Mouse (Mus musculus): ENCODE measurements around the gene Kif1c. TPM values are rescaled to one million over a fixed set of nuclear protein-coding genes. Genes with fewer than 3 reads are reported as not detected.

The Kif1c gene
- 27.4 TPM for total RNA-seq (2023)

GRCm38 (mm10) chr11:70699722-70700556, at the start of gene Kif1c, which contains the start of gene Inca1:
Gene Kif1c (plus strand): TSS chr11:70700548.
Gene Inca1 (minus strand): TSS chr11:70700155.

DNA sequence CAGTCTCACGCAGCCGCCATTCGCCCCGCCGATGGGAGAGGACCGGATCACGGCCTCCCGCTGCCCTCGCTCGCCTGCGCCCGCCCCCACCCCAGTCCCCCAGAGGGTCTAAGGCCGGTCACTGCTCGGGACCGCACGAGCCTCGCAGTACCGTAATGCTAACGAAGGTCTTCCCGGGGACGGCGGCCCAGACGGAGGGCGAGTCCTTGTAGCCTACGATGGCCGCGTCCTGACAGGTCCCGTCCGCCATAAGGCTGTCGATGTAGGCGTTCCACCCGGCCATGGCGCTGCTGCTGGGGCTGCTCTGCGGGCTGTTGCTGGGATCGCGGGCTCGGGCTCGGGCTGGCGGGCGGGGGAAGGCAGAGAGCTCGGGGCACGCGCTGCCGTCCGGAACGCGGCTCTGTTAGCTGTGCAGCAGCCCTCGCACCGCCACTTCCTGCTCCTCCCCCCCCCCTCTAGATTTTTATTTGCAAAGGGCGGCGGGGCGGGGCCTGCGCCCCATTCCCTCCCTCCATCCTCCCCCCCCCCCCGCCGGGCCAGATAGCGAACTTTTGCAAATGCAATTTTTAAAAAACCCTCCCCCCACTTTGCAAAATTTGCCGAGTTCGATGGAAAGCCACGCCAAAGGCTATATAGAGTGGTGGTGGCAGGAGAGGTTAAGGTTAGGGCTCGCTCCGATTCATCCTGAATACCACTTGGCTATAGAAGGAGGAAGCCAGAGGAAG, 46.0 kb upstream of the Kif1c start, which contains the start of gene Pfn1:
Gene Pfn1, minus strand, starts transcription at position 447 of the 725 bp plus-strand sequence.

GRCm38 (mm10) chr11:70656964-70657363, 43.4 kb upstream of the Kif1c start, which contains the start of gene Eno3:
Gene Eno3 (plus strand): TSS chr11:70657202.

GRCm38 (mm10) chr11:70668771-70669505, 31.4 kb upstream of the Kif1c start, which contains the start of gene Spag7:
Gene Spag7 (minus strand): TSS chr11:70669416.

DNA sequence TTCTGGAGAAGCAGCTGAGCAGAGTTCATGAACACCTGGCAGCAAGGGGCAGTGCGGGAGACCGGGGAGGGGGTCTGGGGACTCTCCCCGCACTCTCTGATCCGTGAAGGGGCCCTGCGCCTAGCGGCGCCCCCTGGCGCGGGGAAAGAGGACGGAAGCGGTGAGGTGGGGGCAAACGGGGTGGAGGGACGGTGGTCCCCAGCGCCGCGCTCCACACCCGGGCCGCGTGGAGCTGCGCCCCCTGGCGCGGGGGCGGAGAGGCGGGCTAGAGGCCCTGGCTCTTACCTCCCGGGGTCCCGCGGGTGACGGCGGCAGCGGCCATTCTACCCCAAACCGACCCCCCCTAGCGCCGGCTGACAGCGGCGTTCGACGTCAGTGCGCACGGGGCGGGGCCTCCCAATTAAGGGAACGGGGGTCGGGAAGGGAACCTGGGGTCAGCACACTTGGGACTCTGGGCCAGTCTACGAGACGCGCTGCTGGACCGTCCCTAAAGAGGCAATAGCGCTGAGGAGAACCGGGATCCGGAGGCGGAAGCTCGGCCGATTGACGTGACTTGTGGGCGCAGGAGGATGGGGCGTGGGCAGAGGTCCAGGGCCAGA, 12.6 kb upstream of the Kif1c start, which contains the start of gene Camta2:
Gene Camta2, minus strand, starts transcription at position 505 of the 599 bp plus-strand sequence.

GRCm38 (mm10) chr11:70763936-70764808, 63.8 kb downstream of the Kif1c start, which contains the start of gene Zfp3:
Gene Zfp3 (plus strand): TSS chr11:70764209.

Other genes with a start within 250 kb of the Kif1c start
- 27.4 TPM for gene Med11, start 248.6 kb upstream of the Kif1c start, total RNA-seq (2023)
- 1.8 TPM for gene Zmynd15, start 241.1 kb upstream of the Kif1c start, total RNA-seq (2023)
- 2.5 TPM for gene Cxcl16, start 240.6 kb upstream of the Kif1c start, total RNA-seq (2023)
- not detected for gene Tm4sf5, start 195.3 kb upstream of the Kif1c start, total RNA-seq (2023)
- not detected for gene Vmo1, start 185.9 kb upstream of the Kif1c start, total RNA-seq (2023)
- not detected for gene Gltpd2, start 181.4 kb upstream of the Kif1c start, total RNA-seq (2023)
- 123 TPM for gene Psmb6, start 175.2 kb upstream of the Kif1c start, total RNA-seq (2023)
- gene Gm40193, start 167.6 kb upstream of the Kif1c start, total RNA-seq (2023): not detected
- 3.7 TPM for gene Pld2, start 160.5 kb upstream of the Kif1c start, total RNA-seq (2023)
- gene Mink1, start 137.7 kb upstream of the Kif1c start, total RNA-seq (2023): 159 TPM
- 0.95 TPM for gene 4930544D05Rik, start 84.7 kb upstream of the Kif1c start, total RNA-seq (2023)
- gene Chrne, start 81.3 kb upstream of the Kif1c start, total RNA-seq (2023): 1.5 TPM
- not detected for gene Gp1ba, start 61.4 kb upstream of the Kif1c start, total RNA-seq (2023)
- gene Rnf167, start 53.3 kb upstream of the Kif1c start, total RNA-seq (2023): 242 TPM
- gene Slc25a11, start 53.1 kb upstream of the Kif1c start, total RNA-seq (2023): 53.9 TPM
- 1,382 TPM for gene Pfn1, start 45.9 kb upstream of the Kif1c start, total RNA-seq (2023)
- gene Eno3, start 43.3 kb upstream of the Kif1c start, total RNA-seq (2023): 22.7 TPM
- 34.6 TPM for gene Spag7, start 31.1 kb upstream of the Kif1c start, total RNA-seq (2023)
- 45.5 TPM for gene Camta2, start 12.4 kb upstream of the Kif1c start, total RNA-seq (2023)
- gene Inca1, start 393 bp upstream of the Kif1c start, total RNA-seq (2023): not detected
- 2.8 TPM for gene Zfp3, start 63.7 kb downstream of the Kif1c start, total RNA-seq (2023)
- gene Scimp, start 112.0 kb downstream of the Kif1c start, total RNA-seq (2023): not detected
- gene Rabep1, start 144.2 kb downstream of the Kif1c start, total RNA-seq (2023): 45.7 TPM